Mouse (Mus musculus): ENCODE data around the gene Sall4. TPM values are rescaled to one million over a fixed set of nuclear protein-coding genes. Genes with fewer than 3 reads are reported as not detected.

Gene Sall4
- polyA plus RNA-seq, 1 experiment from 2014 or later, result 4.6 TPM

DNA sequence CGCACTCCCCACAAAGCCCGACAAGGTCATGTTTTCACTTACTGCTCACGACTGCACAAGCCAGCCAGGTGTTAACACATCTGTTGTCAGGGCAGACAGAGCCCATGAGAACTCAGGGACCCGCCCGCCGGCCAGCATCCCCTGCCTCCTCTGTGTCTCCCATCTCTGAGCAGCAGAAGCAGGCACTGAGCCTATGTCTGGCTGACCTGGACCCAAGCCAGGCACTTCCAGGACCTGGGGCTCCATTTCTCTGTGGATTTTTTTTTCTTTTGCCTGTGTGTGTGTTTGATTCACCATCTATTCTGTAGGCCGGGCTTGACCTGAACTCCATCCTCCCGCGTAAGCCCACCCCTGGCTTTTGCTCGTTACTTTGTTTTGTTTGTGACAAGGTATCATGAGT lies 49.0 kb downstream of the Sall4 start:
- no peaks in the 10 kb centered on the region for H3K36me3 ChIP-seq (replicated peaks)
- H3K27me3 ChIP-seq, result no peaks in the 10 kb centered on the region
- H3K9me3 ChIP-seq, result no peaks in the 10 kb centered on the region
- no peak overlapping the region for H3K4me3 ChIP-seq (replicated peaks)
- WGBS, result 85% methylated on average over 10 of the region's 10 CpGs
- H3K4me1 ChIP-seq, result peaks cover 14% of the 10 kb centered on the region
- H3K9ac ChIP-seq, result no peak overlapping the region
- no peak overlapping the region for H3K27ac ChIP-seq
- ATAC-seq (ENCODE audit: low FRiP score), result no peak
- H3K4me2 ChIP-seq, result no peak overlapping the region

DNA sequence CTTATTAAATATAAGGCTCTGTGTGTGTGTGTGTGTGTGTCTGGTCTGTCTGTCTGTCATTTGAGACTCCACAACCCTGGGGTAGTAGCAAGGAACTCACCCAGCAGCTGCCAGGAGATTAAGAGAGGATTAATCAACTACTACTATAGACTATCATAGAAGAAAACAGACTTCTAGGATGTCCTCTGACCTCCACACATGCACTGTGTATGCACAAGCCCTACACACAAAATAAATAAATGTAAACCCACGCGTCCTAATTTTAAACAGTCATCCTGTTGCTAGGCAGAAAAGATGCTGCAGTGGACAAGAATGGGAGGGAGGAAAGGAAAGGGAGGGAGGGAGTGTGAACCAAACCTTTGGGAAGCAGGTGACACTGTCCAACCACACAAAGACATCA lies 49.5 kb downstream of the Sall4 start:
- Histone ChIP-seq H3K9ac (no peak overlapping the region), H3K27ac (no peak overlapping the region), H3K4me2 (no peak overlapping the region), H3K36me3 (replicated peaks) (no peaks in the 10 kb centered on the region), H3K27me3 (no peaks in the 10 kb centered on the region), H3K9me3 (no peaks in the 10 kb centered on the region), H3K4me1 (peaks cover 14% of the 10 kb centered on the region), H3K4me3 (replicated peaks) (no peak overlapping the region)
- ATAC-seq (ENCODE audit: low FRiP score), result no peak
- WGBS, result 86% methylated on average over 2 of the region's 2 CpGs

DNA sequence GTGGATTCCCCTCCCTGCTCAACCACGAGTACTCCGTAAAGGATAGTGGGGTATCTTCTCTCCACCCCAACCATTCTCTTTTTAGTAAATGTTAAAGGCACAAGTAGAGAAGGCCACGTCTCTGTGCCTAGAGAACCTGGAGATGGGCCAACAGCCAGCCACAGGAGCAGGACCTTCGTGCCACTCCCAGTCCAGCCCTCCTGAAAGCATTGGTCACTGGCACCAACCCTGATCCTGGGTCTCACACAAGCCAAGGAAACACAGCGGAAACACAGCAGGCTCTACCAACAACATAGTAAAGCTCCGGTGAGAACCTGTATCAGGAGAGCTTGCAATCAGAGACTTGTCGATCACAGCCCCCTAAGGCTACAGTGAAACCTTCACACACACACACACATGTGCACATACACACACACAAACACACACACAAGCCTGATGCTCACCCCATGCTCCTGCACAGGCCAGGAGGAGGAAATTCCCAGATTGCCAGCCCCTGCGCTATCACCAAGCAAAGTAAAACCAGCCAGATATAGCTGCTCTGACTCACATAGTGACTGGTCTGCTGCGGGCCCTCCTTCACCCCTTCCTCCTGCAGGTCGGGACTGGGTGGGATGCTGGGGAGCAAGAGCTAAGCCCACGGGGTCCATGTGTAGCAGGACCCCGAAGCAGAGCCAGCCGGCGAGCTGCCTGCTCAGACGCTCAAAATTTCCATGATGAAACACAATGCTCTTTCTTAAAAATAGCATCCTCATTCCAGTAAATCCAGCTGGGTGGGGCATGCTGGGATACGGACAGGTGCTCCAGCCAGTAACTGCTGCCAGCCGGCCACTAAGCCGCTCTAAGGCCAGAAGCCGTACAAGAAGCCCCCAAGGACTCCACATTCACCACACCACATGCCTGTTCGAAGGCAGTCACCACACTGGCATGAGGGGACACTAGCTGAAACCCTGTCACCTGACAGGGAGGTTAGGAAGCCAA lies 55.3 kb downstream of the Sall4 start:
- Histone ChIP-seq H3K9me3 (no peaks in the 10 kb centered on the region), H3K4me3 (replicated peaks) (no peak overlapping the region), H3K27me3 (no peaks in the 10 kb centered on the region), H3K36me3 (replicated peaks) (0 out of 2 replicates have a peak, but pooled peaks cover 7% of the 10 kb centered on the region), H3K9ac (peak overlapping the region; percentile 14; the same call in 1 of the 2 replicates), H3K4me2 (no peak overlapping the region), H3K4me1 (peaks cover 17% of the 10 kb centered on the region), H3K27ac (no peak overlapping the region)
- WGBS, result 83% methylated on average over 20 of the region's 20 CpGs
- ATAC-seq (ENCODE audit: low FRiP score), result no peak

DNA sequence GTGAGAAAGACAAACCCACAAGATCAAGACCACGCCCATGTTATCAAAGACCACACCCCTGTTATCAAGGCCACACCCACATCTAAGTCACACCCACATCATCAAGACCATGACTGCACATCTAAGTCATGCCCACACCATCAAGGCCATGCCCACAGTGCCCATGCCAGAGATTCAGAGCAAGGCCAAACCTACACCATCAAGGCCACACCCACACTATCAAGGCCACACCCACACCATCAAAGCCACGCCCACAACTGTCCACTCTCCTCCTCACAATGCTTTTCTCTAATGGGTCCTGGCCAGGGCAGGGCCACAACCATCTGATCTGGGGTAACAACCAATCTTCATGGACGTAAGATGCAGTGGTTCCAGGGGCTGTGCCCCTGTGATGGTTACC lies 56.8 kb downstream of the Sall4 start:
- WGBS, result 80% methylated on average over 3 of the region's 3 CpGs
- Histone ChIP-seq H3K36me3 (replicated peaks) (peaks cover 12% of the 10 kb centered on the region), H3K27ac (no peak overlapping the region), H3K4me2 (no peak overlapping the region), H3K9ac (no peak overlapping the region), H3K27me3 (no peaks in the 10 kb centered on the region), H3K4me3 (replicated peaks) (no peak overlapping the region), H3K9me3 (no peaks in the 10 kb centered on the region), H3K4me1 (peaks cover 8% of the 10 kb centered on the region; the same call in 1 of the 2 replicates)
- no peak for ATAC-seq (ENCODE audit: low FRiP score)

GRCm38 (mm10) chr2:168707766-168708165 lies 60.0 kb downstream of the Sall4 start:
- H3K4me1 ChIP-seq, result 0 out of 2 replicates have a peak, but pooled peaks cover 6% of the 10 kb centered on the region
- H3K4me2 ChIP-seq, result no peak overlapping the region
- peaks cover 24% of the 10 kb centered on the region for H3K36me3 ChIP-seq (replicated peaks)
- no peak overlapping the region for H3K27ac ChIP-seq
- no peak overlapping the region for H3K9ac ChIP-seq
- WGBS, result 50% methylated on average over 9 of the region's 9 CpGs
- H3K27me3 ChIP-seq, result no peaks in the 10 kb centered on the region
- H3K9me3 ChIP-seq, result no peaks in the 10 kb centered on the region
- 0 out of 2 replicates have a peak, but pooled peaks have one; percentile 20 for ATAC-seq (ENCODE audit: low FRiP score)
- no peak overlapping the region for H3K4me3 ChIP-seq (replicated peaks)

- no peak overlapping the region for H3K9ac ChIP-seq
- H3K4me2 ChIP-seq, result no peak overlapping the region
- H3K27ac ChIP-seq, result peak overlapping the region; percentile 69; the same call in 1 of the 2 replicates
- H3K9me3 ChIP-seq, result no peaks in the 10 kb centered on the region
- no peak for ATAC-seq (ENCODE audit: low FRiP score)
- no peaks in the 10 kb centered on the region for H3K27me3 ChIP-seq
- H3K4me1 ChIP-seq, result peaks cover 9% of the 10 kb centered on the region
- no peak overlapping the region for H3K4me3 ChIP-seq (replicated peaks)
- H3K36me3 ChIP-seq (replicated peaks), result peaks cover 33% of the 10 kb centered on the region
- WGBS, result 45% methylated on average over 13 of the region's 13 CpGs
Observed at GRCm38 (mm10) chr2:168702266-168702665, 65.5 kb downstream of the Sall4 start.

Other genes starting within 250 kb of the Sall4 start
- gene Nfatc2, start 166.3 kb downstream of the Sall4 start, polyA plus RNA-seq (2016; fragmentation: Nextera tagmentation; extraction: Ambion mirVana), result 0.78 and 1.2 TPM in 2 replicates
- gene Atp9a, start 25.5 kb downstream of the Sall4 start, polyA plus RNA-seq (2016; fragmentation: Nextera tagmentation; extraction: Ambion mirVana), result 27.6 and 28.3 TPM in 2 replicates
- gene Zfp64, start 187.6 kb upstream of the Sall4 start, polyA plus RNA-seq (2016; fragmentation: Nextera tagmentation; extraction: Ambion mirVana), result 35.5 and 38.0 TPM in 2 replicates

Data from forebrain, embryonic 12.5 days (tissue).